Mouse (Mus musculus): ENCODE data around the gene Naa50. TPM values are rescaled to one million over a fixed set of nuclear protein-coding genes. Genes with fewer than 3 reads are reported as not detected.

Naa50 gene
- total and polyA plus RNA-seq, 2 experiments from 2014 or later: 19.9 to 57.6 TPM

GRCm38 (mm10) chr16:44200146-44200545 lies 60.5 kb downstream of the Naa50 start:
- Histone ChIP-seq H3K9ac (replicated peaks; ENCODE audit: low read depth, low read length) (no peak overlapping the region), H3K36me3 (replicated peaks; ENCODE audit: control insufficient read depth, insufficient read depth, low read length) (peaks cover 39% of the 10 kb centered on the region), H3K27me3 (ENCODE audit: control insufficient read depth, insufficient read depth, low read length) (no peaks in the 10 kb centered on the region), H3K4me3 (ENCODE audit: low read depth, low read length) (no peak overlapping the region), H3K9me3 (replicated peaks; ENCODE audit: control insufficient read depth, low read length) (no peaks in the 10 kb centered on the region), H3K4me1 (ENCODE audit: control insufficient read depth, insufficient read depth) (no peaks in the 10 kb centered on the region), H3K27ac (ENCODE audit: low read depth) (no peak overlapping the region), H3K4me2 (ENCODE audit: low read depth, low read length) (no peak overlapping the region)
- DNase-seq (ENCODE audit: low spot score): no peak
- TF ChIP-seq EP300 (IDR thresholded peaks at IDR 0.05; ENCODE audit: low read depth) (no peak), CTCF (IDR thresholded peaks at IDR 0.05; ENCODE audit: low read depth) (no peak)
- ATAC-seq (ENCODE audit: insufficient read depth, low read depth): no peak
- WGBS: 83% methylated on average over 4 of the region's 4 CpGs

DNA sequence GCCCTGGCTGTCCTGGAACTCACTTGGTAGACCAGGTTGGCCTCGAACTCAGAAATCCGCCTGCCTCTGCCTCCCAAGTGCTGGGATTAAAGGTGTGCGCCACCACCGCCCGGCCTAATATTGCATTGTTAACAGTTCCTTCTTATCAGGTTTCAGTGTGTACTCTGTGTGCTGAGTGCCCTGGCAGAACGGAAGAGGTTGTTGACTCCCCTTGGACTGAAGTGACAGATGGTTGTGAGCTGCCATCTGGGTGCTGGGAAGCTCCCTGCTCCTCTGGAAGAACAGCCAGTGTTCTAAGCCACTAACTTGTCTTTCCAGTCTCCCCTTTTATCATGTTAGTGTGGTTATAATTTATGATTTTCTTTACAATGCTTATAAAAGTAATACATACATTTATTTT lies 64.7 kb downstream of the Naa50 start:
- WGBS: 74% methylated on average over 6 of the region's 6 CpGs
- Histone ChIP-seq H3K36me3 (replicated peaks; ENCODE audit: control insufficient read depth, insufficient read depth, low read length) (peaks cover 78% of the 10 kb centered on the region), H3K27me3 (ENCODE audit: control insufficient read depth, insufficient read depth, low read length) (no peaks in the 10 kb centered on the region), H3K9me3 (replicated peaks; ENCODE audit: control insufficient read depth, low read length) (no peaks in the 10 kb centered on the region), H3K4me1 (ENCODE audit: control insufficient read depth, insufficient read depth) (no peaks in the 10 kb centered on the region), H3K4me3 (ENCODE audit: low read depth, low read length) (no peak overlapping the region), H3K9ac (replicated peaks; ENCODE audit: low read depth, low read length) (no peak overlapping the region), H3K27ac (ENCODE audit: low read depth) (no peak overlapping the region), H3K4me2 (ENCODE audit: low read depth, low read length) (no peak overlapping the region)
- ATAC-seq (ENCODE audit: insufficient read depth, low read depth): no peak
- TF ChIP-seq EP300 (IDR thresholded peaks at IDR 0.05; ENCODE audit: low read depth) (no peak), CTCF (IDR thresholded peaks at IDR 0.05; ENCODE audit: low read depth) (no peak)
- DNase-seq (ENCODE audit: low spot score): no peak

DNA sequence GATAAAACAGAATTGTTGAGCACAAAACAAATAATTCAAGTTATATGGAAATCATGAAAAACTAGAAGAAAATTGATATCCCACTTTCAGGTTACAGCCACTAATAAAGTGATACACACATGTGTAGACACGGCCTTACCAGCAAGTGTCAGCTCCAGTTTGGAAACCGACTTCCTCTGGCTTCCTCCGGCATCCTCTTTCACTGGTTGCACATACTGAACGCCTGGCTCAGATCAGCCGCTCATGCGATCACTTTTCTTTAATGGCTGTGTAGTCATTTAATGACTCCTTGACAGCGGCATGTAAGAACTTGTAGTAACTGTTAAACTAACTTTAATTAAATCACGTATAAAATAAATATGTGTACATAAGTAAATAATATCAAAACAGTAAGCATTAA lies 66.3 kb downstream of the Naa50 start:
- H3K27me3 ChIP-seq (ENCODE audit: control insufficient read depth, insufficient read depth, low read length): no peaks in the 10 kb centered on the region
- no peak for DNase-seq (ENCODE audit: low spot score)
- H3K27ac ChIP-seq (ENCODE audit: low read depth): no peak overlapping the region
- H3K36me3 ChIP-seq (replicated peaks; ENCODE audit: control insufficient read depth, insufficient read depth, low read length): peaks cover 80% of the 10 kb centered on the region
- no peak overlapping the region for H3K4me2 ChIP-seq (ENCODE audit: low read depth, low read length)
- ATAC-seq (ENCODE audit: insufficient read depth, low read depth): no peak
- no peaks in the 10 kb centered on the region for H3K4me1 ChIP-seq (ENCODE audit: control insufficient read depth, insufficient read depth)
- H3K9ac ChIP-seq (replicated peaks; ENCODE audit: low read depth, low read length): no peak overlapping the region
- no peaks in the 10 kb centered on the region for H3K9me3 ChIP-seq (replicated peaks; ENCODE audit: control insufficient read depth, low read length)
- 91% methylated on average over 8 of the region's 8 CpGs for WGBS
- no peak overlapping the region for H3K4me3 ChIP-seq (ENCODE audit: low read depth, low read length)
- TF ChIP-seq CTCF (IDR thresholded peaks at IDR 0.05; ENCODE audit: low read depth) (no peak), EP300 (IDR thresholded peaks at IDR 0.05; ENCODE audit: low read depth) (no peak)

DNA sequence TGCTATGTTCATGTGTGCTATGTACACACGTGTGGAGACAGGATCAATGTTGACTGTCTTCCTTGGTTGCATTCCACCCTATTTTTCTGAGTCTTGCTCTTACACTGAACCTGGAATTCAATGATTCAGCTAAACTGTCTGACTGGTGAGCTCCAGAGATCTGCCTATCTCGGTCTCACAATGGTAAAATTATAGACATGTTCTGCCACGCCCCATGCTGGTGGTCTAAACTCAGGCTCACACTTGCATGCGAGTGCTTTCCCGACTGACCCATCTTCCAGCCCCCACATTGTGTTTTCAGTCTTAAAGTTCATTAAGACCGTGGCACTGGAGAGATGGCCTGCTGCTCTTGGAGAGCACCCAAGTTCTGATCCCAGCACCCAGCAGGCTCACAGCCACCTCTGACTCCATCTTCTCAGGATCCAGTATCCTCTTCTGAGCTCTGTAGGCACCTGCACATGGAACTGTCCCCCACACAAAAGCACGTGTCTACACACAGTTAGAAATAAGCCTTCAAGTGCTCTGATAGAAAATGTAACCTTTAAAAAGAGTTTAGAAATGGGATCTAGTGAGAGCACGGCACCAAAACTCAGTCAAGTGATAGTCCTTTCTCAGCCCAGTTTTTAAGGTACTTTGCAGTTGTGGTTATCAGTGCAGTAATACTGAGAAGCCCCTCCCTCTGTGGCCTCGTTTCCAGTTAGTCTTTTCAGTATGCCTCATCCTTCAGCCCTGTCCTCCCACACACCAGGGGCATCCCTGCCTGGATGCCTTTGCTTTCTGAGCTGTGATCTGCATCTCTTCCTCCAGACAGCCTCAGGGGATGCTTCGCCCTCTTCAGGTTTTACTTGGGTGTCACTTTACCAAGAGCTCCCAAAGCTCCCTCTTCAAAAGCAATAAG lies 70.8 kb downstream of the Naa50 start:
- Histone ChIP-seq H3K4me2 (ENCODE audit: low read depth, low read length) (no peak overlapping the region), H3K27ac (ENCODE audit: low read depth) (no peak overlapping the region), H3K4me3 (ENCODE audit: low read depth, low read length) (no peak overlapping the region), H3K9ac (replicated peaks; ENCODE audit: low read depth, low read length) (no peak overlapping the region), H3K9me3 (replicated peaks; ENCODE audit: control insufficient read depth, low read length) (no peaks in the 10 kb centered on the region), H3K4me1 (ENCODE audit: control insufficient read depth, insufficient read depth) (no peaks in the 10 kb centered on the region), H3K27me3 (ENCODE audit: control insufficient read depth, insufficient read depth, low read length) (no peaks in the 10 kb centered on the region), H3K36me3 (replicated peaks; ENCODE audit: control insufficient read depth, insufficient read depth, low read length) (peaks cover 79% of the 10 kb centered on the region)
- TF ChIP-seq CTCF (IDR thresholded peaks at IDR 0.05; ENCODE audit: low read depth): no peak
- TF ChIP-seq EP300 (IDR thresholded peaks at IDR 0.05; ENCODE audit: low read depth): no peak
- ATAC-seq (ENCODE audit: insufficient read depth, low read depth): no peak
- no peak for DNase-seq (ENCODE audit: low spot score)
- 80% methylated on average over 10 of the region's 10 CpGs for WGBS

DNA sequence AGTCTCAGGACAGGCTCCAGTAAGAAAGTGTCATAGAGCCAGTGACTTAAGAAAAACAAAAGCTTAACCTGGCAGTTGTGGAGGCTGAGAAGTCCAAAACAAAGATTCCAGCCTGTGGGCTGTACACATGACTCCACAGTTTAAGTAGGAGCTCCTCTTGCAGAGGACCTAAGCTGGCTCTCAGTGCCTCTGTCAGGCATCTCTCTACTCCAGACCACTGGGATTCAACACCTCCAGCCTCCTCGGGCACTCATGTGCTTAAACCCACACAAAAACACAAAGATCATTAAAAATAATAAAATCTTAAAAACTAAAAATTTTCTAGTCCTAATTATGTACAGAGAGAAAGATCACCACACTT lies 71.4 kb downstream of the Naa50 start:
- Histone ChIP-seq H3K4me1 (ENCODE audit: control insufficient read depth, insufficient read depth) (0 out of 2 replicates have a peak, but pooled peaks cover 3% of the 10 kb centered on the region), H3K4me2 (ENCODE audit: low read depth, low read length) (no peak overlapping the region), H3K36me3 (replicated peaks; ENCODE audit: control insufficient read depth, insufficient read depth, low read length) (peaks cover 79% of the 10 kb centered on the region), H3K27me3 (ENCODE audit: control insufficient read depth, insufficient read depth, low read length) (no peaks in the 10 kb centered on the region), H3K27ac (ENCODE audit: low read depth) (no peak overlapping the region), H3K9ac (replicated peaks; ENCODE audit: low read depth, low read length) (no peak overlapping the region), H3K4me3 (ENCODE audit: low read depth, low read length) (no peak overlapping the region), H3K9me3 (replicated peaks; ENCODE audit: control insufficient read depth, low read length) (no peaks in the 10 kb centered on the region)
- ATAC-seq (ENCODE audit: insufficient read depth, low read depth) (no peak), DNase-seq (ENCODE audit: low spot score) (no peak)
- TF ChIP-seq EP300 (IDR thresholded peaks at IDR 0.05; ENCODE audit: low read depth) (no peak), CTCF (IDR thresholded peaks at IDR 0.05; ENCODE audit: low read depth) (no peak)
- WGBS: 83% methylated on average over 1 of the region's 1 CpGs

DNA sequence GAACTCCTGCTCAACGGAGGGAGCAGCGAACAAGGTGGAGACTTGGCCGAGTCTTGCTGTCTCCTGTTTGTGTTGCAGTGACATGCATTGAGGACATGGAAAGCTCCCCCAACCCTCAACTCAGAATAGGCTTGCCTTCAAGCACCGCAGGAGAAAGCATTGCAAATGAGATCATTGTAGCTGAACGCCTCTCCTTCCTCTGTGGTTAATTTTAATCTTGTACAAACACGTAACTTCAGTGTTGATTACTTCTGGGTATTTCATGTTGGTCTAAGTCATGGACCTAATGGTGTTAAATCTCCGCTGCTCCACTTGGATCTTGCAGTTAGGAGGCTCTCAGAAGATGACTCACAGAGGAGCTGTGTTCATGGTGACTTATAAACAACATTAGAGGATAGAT lies 73.1 kb downstream of the Naa50 start:
- ATAC-seq (ENCODE audit: insufficient read depth, low read depth) (no peak), DNase-seq (ENCODE audit: low spot score) (no peak)
- Histone ChIP-seq H3K27me3 (ENCODE audit: control insufficient read depth, insufficient read depth, low read length) (no peaks in the 10 kb centered on the region), H3K27ac (ENCODE audit: low read depth) (no peak overlapping the region), H3K4me2 (ENCODE audit: low read depth, low read length) (no peak overlapping the region), H3K9ac (replicated peaks; ENCODE audit: low read depth, low read length) (no peak overlapping the region), H3K36me3 (replicated peaks; ENCODE audit: control insufficient read depth, insufficient read depth, low read length) (peaks cover 79% of the 10 kb centered on the region), H3K4me1 (ENCODE audit: control insufficient read depth, insufficient read depth) (peaks cover 16% of the 10 kb centered on the region), H3K9me3 (replicated peaks; ENCODE audit: control insufficient read depth, low read length) (no peaks in the 10 kb centered on the region), H3K4me3 (ENCODE audit: low read depth, low read length) (no peak overlapping the region)
- no peak for TF ChIP-seq CTCF (IDR thresholded peaks at IDR 0.05; ENCODE audit: low read depth)
- 88% methylated on average over 7 of the region's 7 CpGs for WGBS

Other genes with a start within 250 kb of the Naa50 start
- gene Qtrt2, start 213.0 kb upstream of the Naa50 start, total RNA-seq (2014; rRNA removed; ENCODE audit: low replicate concordance): 10.6 and 30.0 TPM in 2 replicates
- 8.7 and 9.5 TPM in 2 replicates for gene Qtrt2, start 213.0 kb upstream of the Naa50 start, polyA plus RNA-seq (2015; fragmentation: Nextera tagmentation; extraction: Ambion mirVana)
- 0.46 and 0.58 TPM in 2 replicates for gene Zdhhc23, start 160.0 kb upstream of the Naa50 start, total RNA-seq (2014; rRNA removed; ENCODE audit: low replicate concordance)
- 0.59 and 0.72 TPM in 2 replicates for gene Zdhhc23, start 160.0 kb upstream of the Naa50 start, polyA plus RNA-seq (2015; fragmentation: Nextera tagmentation; extraction: Ambion mirVana)
- 1.0 TPM in 2 replicates for gene Gramd1c, start 76.5 kb upstream of the Naa50 start, total RNA-seq (2014; rRNA removed; ENCODE audit: low replicate concordance)
- gene Gramd1c, start 76.5 kb upstream of the Naa50 start, polyA plus RNA-seq (2015; fragmentation: Nextera tagmentation; extraction: Ambion mirVana): 2.0 and 2.7 TPM in 2 replicates
- gene Atp6v1a, start 125 bp upstream of the Naa50 start, total RNA-seq (2014; rRNA removed; ENCODE audit: low replicate concordance): 39.2 and 39.4 TPM in 2 replicates
- 22.3 TPM in 2 replicates for gene Atp6v1a, start 125 bp upstream of the Naa50 start, polyA plus RNA-seq (2015; fragmentation: Nextera tagmentation; extraction: Ambion mirVana)
- gene Usf3, start 33.4 kb downstream of the Naa50 start, total RNA-seq (2014; rRNA removed; ENCODE audit: low replicate concordance): 9.6 and 9.9 TPM in 2 replicates
- gene Usf3, start 33.4 kb downstream of the Naa50 start, polyA plus RNA-seq (2015; fragmentation: Nextera tagmentation; extraction: Ambion mirVana): 1.1 and 1.4 TPM in 2 replicates
- gene Sidt1, start 193.4 kb downstream of the Naa50 start, total RNA-seq (2014; rRNA removed; ENCODE audit: low replicate concordance): 0.39 TPM in 1 of 2 replicates, not detected in the other
- 0.05 and 0.10 TPM in 2 replicates for gene Sidt1, start 193.4 kb downstream of the Naa50 start, polyA plus RNA-seq (2015; fragmentation: Nextera tagmentation; extraction: Ambion mirVana)
- 8.4 and 13.5 TPM in 2 replicates for gene Spice1, start 207.3 kb downstream of the Naa50 start, total RNA-seq (2014; rRNA removed; ENCODE audit: low replicate concordance)
- 6.0 and 8.5 TPM in 2 replicates for gene Spice1, start 207.3 kb downstream of the Naa50 start, polyA plus RNA-seq (2015; fragmentation: Nextera tagmentation; extraction: Ambion mirVana)